Mouse (Mus musculus) natural killer cell, adult 2 months (primary cell): ENCODE measurements around the gene Ccdc28b.
A peak's percentile ranks its signal among the peaks of the same experiment; 100 is the strongest.

Experiments
- DNase-seq, 2 experiments: peaks; one replicate each; pipeline ENCODE4 v3.0.0; 2022; ENCODE audit warnings: low spot score in 2 of 2

The Ccdc28b gene

DNA sequence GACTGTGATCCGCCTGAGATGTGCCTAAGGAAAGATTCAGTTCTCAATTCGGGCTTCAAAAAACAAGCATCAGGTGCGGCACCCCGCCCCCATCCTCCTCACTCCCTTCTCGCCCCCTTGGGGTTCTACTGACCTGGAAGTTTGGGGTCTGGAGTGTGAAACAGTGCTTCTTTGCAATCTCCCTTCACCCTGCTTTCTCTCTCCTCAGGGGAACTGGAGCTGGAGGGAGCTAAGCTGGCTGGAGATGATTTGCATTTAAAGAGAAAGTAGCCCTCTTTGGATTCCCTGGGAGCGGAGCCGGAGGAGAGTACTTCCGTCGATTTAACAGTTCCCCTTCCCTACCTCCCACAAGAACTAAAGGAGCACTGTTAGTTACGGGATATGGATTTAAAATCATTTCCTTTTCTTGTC lies at the start of gene Ccdc28b:
Gene Ccdc28b (minus strand): TSS at position 267 of the 411 bp plus-strand sequence.
- no peak for DNase-seq

DNA sequence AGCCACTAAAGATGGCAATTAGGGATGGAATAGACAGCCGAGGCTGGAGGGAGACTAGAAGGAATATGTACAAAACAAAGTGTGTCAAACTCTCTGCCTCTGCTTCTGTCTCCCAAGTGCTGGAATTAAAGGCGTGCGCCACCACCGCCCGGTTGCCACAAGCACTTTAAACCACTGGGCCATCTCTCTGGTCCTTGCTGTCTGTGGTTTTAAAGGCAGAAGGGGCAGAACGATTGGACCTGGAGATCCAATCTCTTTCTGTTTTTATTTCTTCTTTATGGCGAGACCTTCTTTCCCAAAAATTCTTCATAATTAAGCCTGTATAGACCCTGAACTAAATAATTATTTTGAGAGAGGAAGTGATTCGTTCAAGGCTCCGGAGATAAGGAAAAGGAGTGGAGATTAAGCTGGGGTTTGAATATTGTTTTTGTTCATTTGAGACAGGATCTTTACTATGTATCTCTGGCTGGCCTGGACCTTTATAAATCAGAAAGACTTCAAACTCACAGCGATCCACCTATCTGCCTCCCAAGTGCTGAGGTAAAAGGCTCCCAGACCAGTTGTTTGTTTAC lies 49.2 kb upstream of the Ccdc28b start:
- DNase-seq: no peak

DNA sequence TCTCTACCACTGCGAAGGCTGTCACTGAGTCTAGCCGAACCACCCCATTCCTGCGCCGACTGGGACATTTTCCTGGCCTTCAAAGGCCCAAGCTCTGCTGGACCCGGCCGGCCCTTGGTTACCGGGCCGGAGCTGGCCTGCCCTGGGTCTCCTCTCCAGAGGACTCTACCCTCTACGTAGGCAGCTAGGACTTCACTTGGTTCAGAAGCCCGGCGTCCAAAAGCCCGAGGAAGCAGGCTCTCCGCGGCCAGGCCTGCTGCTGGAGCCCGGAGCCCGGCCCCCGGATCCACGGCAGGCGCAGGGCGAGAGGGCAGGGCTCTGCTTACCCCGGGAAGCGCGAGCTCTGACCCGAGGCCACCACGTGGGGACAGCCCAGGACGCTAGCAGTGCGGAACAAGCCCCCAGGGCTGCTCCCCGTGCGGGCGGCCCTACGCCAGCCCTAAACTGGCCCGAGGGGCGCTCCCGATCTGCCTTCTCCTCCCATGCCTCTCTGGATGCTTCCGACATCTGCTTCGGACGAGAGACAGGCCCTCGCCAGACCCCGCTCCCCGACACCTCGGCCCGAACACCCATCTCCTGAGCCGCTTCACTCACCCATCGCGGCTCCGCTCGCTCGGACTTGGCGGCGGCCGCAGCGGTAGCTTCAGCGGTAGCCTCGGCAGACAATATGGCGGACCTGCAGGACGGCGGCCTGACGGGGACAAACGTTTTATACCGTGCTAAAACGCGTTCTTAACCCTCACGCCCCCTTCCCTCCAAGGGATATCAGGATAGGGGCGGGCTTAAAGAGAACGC lies 48.5 kb upstream of the Ccdc28b start, which contains the start of gene Kpna6:
Gene Kpna6 (minus strand): TSS at position 685 of the 795 bp plus-strand sequence.
- peak; percentile 69 to 79 for DNase-seq

DNA sequence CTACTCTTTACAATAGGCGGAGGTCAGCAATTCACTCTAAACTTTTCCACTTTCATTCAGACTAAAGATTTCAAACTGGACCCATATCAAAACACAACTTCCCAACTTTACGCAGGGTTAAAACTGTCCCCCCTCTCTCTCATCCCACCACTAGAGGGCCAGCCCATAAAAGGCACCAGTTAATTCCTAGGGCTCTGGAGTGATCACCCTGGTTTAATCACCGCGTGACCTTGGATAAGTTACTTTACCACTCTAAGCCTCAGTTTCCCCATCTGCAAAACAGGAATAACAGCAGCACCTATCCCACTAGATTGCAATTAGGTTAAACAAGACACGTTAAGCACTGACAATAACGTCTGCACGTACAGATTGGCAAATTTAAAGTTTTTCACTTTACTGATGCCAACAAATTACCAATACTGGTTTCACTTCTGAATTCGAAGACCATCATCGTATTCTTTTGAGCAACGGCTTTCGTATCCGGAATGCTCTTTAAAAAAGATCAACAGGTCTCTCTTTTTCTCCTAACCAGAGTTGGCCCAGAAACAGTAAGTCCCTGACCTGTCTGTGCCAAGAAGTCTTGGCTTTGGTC lies 47.8 kb upstream of the Ccdc28b start:
- DNase-seq: peak; percentile 25 to 48

DNA sequence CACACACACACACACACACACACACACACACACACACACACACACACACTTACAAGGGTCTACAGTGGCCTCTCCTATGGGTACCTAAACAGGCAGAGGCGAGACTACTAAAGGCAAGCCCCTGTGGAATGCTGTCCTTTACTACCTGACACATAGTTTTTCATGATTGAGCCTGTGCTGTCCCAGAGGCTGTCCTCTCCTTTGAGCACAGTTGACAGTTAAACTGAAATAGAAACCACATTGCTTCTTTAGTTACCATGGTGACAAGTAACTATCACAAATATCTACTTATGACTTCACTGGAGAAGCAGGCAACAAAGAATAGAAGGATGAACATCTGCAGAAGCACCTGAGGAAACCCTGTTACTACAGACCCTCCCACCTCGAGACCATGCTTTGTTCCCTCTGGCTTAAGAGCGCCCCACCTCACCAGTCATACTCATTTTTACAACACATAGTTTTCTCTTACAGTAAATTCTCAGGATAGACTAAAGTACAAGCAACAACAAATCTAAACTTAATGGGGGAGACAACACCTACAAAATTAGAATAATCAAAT lies 38.6 kb upstream of the Ccdc28b start:
- DNase-seq: no peak

DNA sequence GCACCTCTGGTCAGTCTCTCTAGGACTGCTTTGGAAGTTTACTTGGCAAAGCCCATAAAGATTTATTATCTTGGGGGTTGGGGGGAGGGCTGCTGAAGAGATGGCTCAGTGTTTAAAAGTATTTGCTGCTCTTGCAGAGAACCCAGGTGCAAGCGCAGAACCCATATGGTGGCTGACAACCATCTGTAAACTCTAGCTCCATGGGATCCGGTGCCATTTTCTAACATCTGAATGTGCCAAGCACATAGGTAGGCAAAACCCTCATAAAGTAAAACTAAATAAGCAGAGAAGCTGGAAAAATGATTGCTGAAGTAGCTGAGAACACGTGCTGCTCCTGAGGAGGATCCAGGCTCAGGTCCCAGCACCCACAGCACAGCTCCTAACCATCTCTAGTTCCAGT lies 37.8 kb upstream of the Ccdc28b start:
- DNase-seq: no peak

DNA sequence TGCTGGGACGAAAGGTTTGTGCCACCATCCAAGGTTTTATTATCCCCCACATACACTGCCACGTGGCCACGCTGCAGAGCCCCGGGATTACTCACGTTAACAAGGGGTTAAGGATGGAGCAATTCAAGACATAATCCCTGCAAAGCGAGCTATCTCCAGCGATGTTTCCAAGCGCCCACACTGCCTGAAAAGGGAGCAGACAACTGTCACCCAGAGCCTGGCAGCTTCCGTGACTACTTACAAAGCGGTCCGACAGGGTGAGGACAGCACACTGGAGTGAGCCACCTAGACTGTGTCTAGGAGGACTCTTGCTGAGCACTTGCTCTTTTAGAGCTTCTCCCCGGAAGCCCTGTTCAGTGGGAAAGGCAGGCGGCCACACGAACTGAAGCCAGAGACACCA lies 31.0 kb upstream of the Ccdc28b start:
- no peak for DNase-seq

DNA sequence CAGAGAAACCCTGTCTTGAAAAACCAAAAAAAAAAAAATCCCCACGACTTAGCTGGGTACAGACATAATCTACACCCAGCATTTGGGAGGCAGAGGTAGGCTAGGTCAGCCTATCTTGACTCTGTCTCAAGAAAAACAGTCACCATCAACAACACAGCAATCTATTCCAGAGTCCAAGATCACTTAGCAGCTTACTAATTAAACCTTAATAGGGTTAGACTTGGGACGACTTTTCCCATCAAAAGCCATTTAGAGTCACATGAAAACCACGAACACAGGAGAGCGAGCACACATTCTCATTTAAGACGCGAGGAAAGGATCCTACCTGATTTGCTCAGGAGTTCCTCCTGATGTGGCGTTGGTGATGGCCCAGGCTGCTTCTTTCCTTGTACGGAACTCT lies 26.6 kb upstream of the Ccdc28b start:
- DNase-seq: no peak

DNA sequence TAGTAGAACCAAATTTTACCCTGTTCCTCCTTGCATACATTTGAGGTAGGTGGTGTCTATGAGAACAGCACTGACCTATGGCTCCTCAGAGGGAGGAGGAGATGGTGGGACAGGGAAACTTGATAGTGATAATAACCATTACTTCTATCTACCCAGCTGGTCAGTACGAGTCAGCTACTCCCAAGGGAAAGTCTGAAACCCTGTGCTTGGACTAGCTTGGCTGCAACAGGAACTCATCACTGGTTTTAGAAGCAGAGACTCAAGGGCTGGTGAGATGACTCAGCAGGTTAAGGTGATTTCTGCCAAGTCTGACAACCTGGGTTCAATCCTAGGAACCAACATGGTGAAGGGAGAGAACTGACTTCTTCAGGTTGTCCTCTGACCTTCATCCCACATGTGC lies 24.9 kb upstream of the Ccdc28b start:
- DNase-seq: no peak

DNA sequence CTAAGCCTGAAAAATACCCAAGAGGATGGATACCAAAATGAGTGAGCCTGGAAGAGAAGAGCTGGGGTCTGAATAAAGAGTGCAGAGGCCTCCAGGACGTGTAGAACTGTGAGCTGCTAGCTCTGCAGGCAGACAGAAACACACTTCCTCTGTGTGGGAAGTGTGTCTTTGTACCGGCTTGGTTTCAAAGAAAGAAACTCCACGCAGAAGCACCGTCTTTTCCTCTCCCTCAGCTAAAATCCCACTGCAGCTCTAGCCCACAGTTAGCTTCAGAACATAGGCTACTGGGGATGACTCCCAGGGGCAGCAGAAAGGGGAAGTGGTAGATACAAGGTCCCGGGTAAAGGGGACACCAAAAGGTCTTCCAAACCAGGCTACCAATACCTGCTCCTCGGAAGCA lies 21.5 kb upstream of the Ccdc28b start:
- DNase-seq: no peak

DNA sequence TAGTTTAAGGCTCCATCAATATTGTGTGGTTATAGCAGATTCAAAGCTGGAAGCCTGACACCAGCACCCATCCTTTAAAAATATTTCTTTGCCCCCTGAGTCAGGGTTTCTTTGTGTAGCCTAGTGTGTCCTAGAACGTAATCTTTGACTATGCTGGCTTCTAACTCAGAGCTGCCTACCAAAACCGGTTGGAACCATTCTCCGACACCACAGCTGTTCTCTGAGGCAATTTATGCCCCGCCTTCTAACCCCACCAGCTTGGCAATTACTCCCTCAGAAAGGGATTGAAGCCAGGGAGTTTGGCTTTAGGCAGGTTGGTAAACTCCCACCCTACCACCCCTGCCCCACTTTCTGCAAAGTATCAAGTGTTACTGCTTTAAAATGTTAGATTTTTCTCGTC lies 18.0 kb upstream of the Ccdc28b start:
- DNase-seq: no peak

DNA sequence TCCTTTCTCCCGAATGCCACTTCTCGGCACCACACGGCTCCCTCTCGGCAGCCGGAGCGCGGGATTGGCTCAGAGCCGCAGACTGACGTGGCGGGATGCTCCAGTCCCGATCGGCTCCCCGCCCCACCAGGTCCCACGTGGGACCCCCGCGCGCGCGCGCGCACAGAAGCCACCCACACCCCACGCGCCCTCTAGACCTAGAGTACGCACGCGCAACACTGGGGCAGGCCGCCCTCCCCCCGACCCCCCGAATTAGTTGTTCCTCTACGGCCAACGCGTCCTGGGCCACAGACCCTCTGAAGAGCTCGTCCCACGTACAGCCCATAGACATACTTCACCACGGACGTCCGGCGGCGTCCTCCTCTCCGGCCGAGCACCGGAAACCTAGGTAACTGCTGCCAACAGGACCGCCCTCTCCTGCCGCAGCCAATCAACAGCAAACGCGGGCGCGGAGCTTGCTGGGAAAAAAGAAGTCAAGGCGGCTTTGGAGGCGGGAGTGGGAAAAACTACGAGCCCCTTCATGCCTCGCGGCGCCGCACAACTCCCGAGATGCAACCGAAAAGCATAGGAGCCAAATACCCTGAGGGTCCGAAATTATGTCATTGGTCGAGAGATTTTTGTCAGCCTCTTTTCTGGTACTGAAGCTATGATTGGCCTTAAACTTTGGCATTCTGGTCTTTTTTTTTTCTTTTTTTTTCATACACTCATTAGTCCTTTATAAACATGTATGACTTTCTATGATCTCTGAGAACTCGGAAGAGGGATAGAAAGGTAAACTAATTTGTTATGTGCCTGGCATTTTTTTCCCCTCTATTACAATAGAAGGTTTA lies 17.1 kb upstream of the Ccdc28b start, which contains the start of gene Txlna:
Gene Txlna (minus strand): TSS at position 428 of the 830 bp plus-strand sequence.
- peak; percentile 91 to 93 for DNase-seq

DNA sequence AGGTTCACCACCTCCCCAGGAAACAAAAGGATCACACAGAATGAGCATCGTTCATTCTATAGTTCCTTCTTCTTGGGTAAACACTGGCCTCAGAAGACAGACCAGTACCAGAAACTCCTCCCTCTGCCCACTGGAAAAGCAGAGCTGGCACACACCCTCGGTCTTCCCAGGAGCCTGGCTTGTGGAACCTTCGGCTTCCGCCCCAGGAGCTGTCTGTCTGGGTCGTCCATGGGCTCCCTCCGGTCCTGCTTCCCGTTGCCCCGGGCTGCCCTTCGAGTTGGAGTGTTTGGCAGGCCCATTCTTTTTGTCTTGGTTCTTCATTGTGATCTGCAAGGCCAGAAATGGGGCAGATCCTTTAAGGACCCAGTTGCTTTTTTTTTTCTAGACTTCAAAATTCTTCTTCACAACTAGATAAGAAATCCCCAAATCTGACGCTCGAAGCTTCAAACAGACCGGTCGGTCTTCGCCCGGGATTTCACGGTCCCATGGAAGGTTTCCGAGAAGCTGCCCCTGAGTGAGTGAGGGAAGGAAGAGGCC lies 16.4 kb upstream of the Ccdc28b start:
- DNase-seq: no peak

DNA sequence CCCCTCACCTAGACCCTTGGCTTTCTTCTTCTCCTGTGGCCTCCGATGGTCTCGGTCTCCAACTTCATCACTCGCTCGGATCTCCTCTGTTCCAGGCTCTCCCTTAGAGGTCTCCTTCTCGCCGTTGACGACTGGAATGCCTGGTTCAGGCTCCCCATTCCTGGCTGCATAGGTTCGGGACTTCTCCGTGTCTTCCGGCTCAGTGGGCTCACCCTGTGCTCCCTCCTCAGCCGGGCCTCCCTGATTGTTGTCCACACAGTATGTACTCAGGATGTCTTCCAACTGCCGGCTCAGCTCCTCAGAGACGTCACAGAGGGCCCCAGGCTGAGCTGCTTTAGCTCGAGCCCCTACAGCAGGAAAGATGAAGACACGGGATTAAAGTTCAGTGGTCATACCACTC lies 15.5 kb upstream of the Ccdc28b start:
- no peak for DNase-seq

DNA sequence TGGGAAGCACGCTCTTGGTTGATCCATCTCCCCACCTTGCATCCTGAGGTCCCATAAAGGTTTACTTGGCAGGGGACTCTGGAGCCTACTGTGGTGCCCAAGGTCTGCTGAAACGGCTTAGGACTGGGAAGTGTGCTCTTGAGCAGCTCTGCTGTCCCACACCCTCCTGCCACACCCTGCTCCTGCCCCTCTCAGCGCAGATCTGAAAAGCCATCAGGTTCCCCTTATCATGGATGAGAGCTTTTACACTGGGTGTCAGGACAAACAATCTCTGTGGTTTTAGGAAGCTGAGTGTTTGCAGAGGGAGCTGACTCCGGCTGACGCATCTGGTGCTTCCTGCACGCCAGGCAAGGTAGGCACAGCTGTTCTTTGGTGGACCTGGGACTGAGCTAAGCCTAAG lies 10.1 kb upstream of the Ccdc28b start:
- DNase-seq: no peak

DNA sequence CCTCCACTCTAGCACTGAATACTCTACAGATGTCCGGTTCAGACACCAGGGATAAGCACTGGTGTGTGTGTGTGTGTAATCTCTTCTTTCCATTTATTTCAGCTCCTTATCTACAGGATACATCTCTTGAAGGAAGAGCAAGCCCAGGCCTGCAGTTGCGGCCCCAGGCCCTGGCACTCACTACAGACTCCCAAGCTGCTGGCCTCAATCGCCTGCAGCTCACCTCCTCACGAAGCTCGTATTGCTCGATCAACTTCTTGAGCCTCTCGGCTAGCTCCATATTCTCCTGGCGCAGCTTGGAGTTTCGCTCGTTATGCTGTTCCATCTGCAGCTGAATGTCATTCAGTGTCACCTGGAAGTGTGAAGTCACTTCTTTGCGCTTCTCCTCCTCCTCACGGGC lies 8.1 kb upstream of the Ccdc28b start:
- DNase-seq: no peak

DNA sequence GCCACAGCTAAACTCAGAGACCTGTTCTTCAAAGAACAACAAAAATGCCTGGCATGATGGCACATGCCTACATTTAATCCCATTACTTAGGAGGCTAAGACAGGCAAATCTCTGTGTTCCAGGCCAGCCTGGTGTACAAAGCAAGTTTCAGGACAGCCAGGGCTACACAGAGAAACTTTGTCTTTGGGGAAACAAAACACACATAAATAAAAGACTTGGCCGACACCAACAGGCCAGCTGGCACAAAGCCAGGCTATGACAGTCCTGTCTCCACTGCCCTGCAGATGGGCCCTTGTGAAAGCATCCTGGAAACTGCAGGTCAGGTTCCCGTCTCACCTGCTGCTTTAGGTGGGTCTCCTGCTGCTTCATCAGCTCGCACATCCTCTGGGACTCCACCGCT lies 7.2 kb upstream of the Ccdc28b start:
- DNase-seq: no peak

DNA sequence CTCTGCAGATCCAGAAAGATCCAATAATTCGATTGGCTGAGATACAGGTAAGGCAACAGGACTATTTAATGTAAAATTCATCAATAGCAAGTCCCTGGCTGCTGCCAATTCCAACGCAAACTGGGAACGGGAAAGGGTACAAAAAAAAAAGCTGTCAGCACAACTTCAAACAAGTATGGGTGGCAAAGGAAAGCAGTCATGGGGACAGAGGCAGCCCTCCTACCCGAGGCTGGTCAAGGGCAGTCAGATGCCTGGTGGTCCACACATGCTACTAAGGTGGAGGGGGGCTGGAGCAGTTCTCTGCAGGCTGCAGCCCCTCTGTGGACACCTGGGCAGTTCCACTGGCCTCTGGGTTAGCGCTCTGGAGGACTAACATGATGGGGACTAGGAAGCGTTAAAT lies 2.3 kb upstream of the Ccdc28b start:
- no peak for DNase-seq

DNA sequence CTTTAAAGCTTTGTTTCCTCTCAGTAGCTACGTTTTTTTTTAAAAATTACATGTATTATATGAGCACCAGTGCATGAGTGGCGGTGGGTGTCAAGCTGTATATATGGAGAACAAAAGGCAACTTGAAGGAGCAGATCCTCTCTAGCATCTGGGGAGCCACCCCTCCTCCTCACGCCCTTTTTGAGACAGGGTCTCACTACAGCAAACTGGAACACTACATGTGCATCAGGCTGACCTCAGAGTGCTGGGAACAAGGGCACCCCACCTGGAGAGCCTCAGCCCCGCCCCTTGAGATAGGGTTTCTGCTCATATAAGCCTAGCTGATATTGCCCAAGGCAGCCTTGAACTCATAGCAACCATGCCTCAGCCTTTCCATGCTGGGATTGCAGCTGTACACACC lies 1.7 kb upstream of the Ccdc28b start:
- no peak for DNase-seq

DNA sequence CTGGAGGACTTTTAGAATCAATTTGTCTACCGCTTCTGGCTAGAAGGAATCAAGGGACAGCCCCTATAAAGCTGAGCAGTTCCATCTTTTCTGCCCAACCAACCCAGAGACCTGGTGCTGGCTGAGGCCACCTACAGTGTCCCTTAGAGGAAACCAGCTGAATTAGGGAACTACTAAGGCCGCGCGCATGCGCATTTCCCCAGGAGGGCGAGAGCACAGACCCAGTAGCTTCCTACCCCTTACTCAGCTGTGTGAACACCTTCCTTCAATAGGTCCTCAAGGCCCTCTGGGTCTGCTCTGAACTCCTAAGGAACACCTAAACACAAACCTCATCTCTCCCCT lies 1.3 kb upstream of the Ccdc28b start:
- DNase-seq: peak; percentile 30 to 73

DNA sequence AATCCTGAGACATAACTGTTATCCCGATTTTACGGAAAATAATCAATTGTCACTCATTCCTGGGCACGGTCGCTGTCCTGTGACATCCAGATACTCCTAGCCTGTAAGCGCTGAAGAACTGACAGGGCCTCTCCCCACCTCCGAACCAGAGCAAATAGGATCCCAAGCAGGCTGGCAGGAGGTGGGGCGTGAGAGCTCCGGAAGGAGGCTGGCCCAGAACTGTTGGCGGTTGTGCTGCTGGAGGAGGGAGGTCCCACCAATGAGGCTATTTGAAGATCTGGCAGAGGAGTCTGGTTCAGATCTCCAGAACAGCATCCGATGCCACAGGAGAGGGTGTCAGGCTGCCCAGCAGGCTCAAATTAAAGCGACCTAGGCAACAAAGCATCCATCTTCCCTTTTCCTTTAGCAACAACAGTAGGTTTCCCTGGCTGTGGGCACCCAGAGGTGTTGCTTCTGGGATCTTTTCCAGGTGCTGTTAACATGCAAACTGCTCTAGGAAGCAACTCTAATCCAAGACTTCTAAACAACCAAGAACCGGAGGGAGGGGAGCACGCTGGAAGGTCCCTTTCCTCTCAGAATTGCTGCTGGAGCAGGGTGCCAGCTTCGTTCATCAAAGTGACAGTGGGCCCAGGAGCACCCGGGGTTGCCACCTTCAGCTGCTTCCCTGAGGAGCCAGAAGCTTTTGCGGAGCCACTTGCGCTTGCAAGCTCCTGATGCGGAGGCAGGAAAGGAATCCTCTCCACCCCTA lies 708 bp upstream of the Ccdc28b start:
- peak; percentile 82 to 83 for DNase-seq
